Mouse (Mus musculus): ENCODE measurements around the gene Cnbd2. TPM values are rescaled to one million over a fixed set of nuclear protein-coding genes. Genes with fewer than 3 reads are reported as not detected.
A peak's percentile ranks its signal among the peaks of the same experiment; 100 is the strongest.

Gene Cnbd2
- polyA plus RNA-seq (2015; fragmentation: Nextera tagmentation; extraction: Ambion mirVana) = 14.7 and 16.2 TPM in 2 replicates

DNA sequence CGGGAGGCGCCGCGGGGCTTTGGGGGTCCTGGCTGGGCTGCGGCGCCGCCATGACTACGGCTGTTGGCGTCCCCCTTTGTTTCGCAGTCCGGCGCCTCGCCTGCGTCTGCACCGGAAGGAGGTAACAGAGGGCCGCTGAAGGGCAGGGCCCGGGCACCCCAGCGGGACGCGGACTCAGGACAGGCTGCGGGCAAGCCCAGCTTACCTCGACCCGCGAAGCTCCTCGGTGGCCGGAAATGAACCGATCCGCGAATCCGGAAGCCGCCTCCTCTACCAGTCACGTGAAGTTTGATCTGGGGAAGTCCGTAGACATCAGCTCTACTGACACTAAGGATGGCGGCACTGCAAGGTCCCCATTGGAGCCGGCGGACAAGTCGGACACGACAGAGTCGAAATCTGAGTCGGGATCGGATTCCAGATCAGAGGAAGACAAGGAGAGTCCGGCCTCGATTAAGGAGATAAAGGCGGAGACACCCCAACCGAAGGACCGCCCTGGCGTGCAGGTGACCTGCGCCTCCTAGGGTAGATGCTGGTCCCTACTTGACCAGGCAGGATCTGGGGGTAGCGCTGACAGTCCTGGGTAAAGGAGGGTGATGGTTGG lies at the start of gene Cnbd2, which contains the start of gene Scand1:
Gene Cnbd2 (plus strand): TSS at position 3 of the 601 bp plus-strand sequence.
Gene Scand1 (minus strand): TSS at position 408 of the 601 bp plus-strand sequence.
- Histone ChIP-seq H3K4me3 (replicated peaks; ENCODE audit: low read depth, low read length) (peak within 1 kb of the TSS; percentile 81), H3K9me3 (replicated peaks; ENCODE audit: low read length) (no peaks in the 10 kb centered on the region), H3K27ac (peak within 1 kb of the TSS; percentile 99), H3K36me3 (ENCODE audit: insufficient read depth, low read length) (0 out of 2 replicates have a peak, but pooled peaks cover 3% of the 10 kb centered on the region), H3K4me2 (ENCODE audit: low read length) (peak within 1 kb of the TSS; percentile 75), H3K27me3 (ENCODE audit: insufficient read depth, low read length) (no peaks in the 10 kb centered on the region), H3K9ac (ENCODE audit: low read depth, low read length) (peak within 1 kb of the TSS; percentile 93), H3K4me1 (replicated peaks; ENCODE audit: insufficient read depth, low read length) (no peaks in the 10 kb centered on the region)
- DNase-seq (ENCODE audit: low spot score) (peak; percentile 89), ATAC-seq (replicated peaks; ENCODE audit: low FRiP score, low read depth) (peak; percentile 91)
- TF ChIP-seq CTCF (IDR thresholded peaks at IDR 0.05; ENCODE audit: low read depth) = peak; percentile 46
- 2% methylated on average over 46 of the region's 49 CpGs for WGBS

DNA sequence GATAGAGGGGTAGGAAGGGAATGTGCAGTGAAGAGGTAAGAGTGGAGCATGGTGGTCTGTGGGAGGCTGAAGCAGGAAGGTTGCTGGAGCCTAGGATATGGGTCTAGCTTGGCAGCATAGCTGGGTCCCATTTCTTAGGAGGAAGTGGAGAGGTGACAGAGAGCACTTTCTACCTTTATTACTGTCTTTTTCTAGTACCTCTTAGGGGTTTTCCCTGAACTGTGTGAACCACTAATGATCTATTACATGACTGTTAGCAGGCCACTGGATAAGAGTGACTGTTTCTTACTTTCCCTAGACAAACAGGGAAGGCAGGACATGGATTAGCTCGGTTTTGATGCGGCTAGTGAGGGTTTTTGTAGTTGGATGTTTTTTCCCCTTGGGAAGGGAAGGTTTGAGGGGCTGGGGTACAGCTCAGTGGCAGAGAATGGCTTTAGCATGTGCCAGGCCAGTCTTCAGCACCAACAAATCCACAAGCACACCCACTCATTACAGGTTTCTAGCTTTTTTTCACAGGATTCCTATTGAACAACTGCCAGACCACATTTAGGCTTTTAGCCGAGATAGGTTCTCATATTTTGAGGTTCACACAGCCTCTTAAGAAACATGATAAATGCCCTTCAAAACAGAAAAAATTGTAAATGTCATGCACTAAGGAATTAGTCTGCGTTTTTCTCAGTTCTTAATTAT lies 48.8 kb upstream of the Cnbd2 start:
- no peak for ATAC-seq (replicated peaks; ENCODE audit: low FRiP score, low read depth)
- peaks cover 14% of the 10 kb centered on the region; the same call in 1 of the 2 replicates for H3K36me3 ChIP-seq (ENCODE audit: insufficient read depth, low read length)
- 88% methylated on average over 4 of the region's 4 CpGs for WGBS

DNA sequence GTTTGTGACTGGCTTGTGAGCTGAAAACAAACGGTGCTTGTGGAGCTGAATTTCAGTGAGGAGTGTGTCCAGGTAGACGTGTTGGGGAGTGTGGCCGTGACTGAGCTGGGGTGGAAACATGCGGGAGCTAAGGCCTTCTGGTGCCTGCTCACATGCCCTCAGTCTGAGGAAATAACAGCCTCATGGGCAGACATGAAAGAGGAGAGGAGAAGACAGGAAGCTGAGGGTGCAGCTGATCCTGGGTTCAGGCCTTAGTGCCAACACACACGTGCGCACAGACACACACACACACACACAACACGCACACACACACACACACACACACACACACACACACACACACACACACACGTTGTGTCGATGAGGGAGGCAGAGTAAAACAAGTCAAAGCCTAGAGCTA lies 44.5 kb upstream of the Cnbd2 start:
- H3K27ac ChIP-seq = no peak overlapping the region
- no peaks in the 10 kb centered on the region for H3K27me3 ChIP-seq (ENCODE audit: insufficient read depth, low read length)
- H3K9ac ChIP-seq (ENCODE audit: low read depth, low read length) = no peak overlapping the region
- peaks cover 9% of the 10 kb centered on the region; the same call in 1 of the 2 replicates for H3K36me3 ChIP-seq (ENCODE audit: insufficient read depth, low read length)
- 94% methylated on average over 9 of the region's 9 CpGs for WGBS
- H3K4me3 ChIP-seq (replicated peaks; ENCODE audit: low read depth, low read length) = no peak overlapping the region
- no peak for TF ChIP-seq CTCF (IDR thresholded peaks at IDR 0.05; ENCODE audit: low read depth)
- H3K4me1 ChIP-seq (replicated peaks; ENCODE audit: insufficient read depth, low read length) = no peaks in the 10 kb centered on the region
- DNase-seq (ENCODE audit: low spot score) (no peak), ATAC-seq (replicated peaks; ENCODE audit: low FRiP score, low read depth) (no peak)
- no peak overlapping the region for H3K4me2 ChIP-seq (ENCODE audit: low read length)
- H3K9me3 ChIP-seq (replicated peaks; ENCODE audit: low read length) = no peaks in the 10 kb centered on the region

More for the DNA sequence above, 48.8 kb upstream of the Cnbd2 start:
- DNase-seq (ENCODE audit: low spot score) = no peak
- H3K27me3 ChIP-seq (ENCODE audit: insufficient read depth, low read length) = no peaks in the 10 kb centered on the region
- H3K9ac ChIP-seq (ENCODE audit: low read depth, low read length) = no peak overlapping the region
- no peak overlapping the region for H3K27ac ChIP-seq
- TF ChIP-seq CTCF (IDR thresholded peaks at IDR 0.05; ENCODE audit: low read depth) = no peak
- no peaks in the 10 kb centered on the region; the same call in 1 of the 2 replicates for H3K4me1 ChIP-seq (replicated peaks; ENCODE audit: insufficient read depth, low read length)
- H3K4me2 ChIP-seq (ENCODE audit: low read length) = no peak overlapping the region
- H3K4me3 ChIP-seq (replicated peaks; ENCODE audit: low read depth, low read length) = no peak overlapping the region
- H3K9me3 ChIP-seq (replicated peaks; ENCODE audit: low read length) = no peaks in the 10 kb centered on the region

DNA sequence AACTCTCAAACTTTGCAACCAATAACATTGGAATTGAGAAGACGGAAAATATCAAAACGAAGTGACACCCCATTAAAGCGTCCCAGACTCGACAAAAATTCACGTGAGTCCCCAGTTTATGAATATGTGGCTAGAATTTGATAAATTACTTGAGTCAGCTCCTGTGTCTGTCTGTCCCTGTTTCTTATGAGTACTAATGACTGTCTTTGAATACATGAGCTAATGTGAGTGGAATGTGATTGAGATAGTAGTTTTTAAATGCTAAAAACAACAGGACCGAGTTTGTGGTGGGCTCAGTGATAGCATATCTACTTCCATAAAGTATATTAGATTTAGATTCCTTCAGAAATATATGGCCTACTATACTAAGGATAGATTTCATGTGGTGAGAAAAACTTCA lies 39.5 kb upstream of the Cnbd2 start:
- 93% methylated on average over 6 of the region's 6 CpGs for WGBS
- H3K9ac ChIP-seq (ENCODE audit: low read depth, low read length) = no peak overlapping the region
- no peaks in the 10 kb centered on the region for H3K9me3 ChIP-seq (replicated peaks; ENCODE audit: low read length)
- no peak for TF ChIP-seq CTCF (IDR thresholded peaks at IDR 0.05; ENCODE audit: low read depth)
- H3K27ac ChIP-seq = no peak overlapping the region
- DNase-seq (ENCODE audit: low spot score) (no peak), ATAC-seq (replicated peaks; ENCODE audit: low FRiP score, low read depth) (no peak)
- no peaks in the 10 kb centered on the region for H3K4me1 ChIP-seq (replicated peaks; ENCODE audit: insufficient read depth, low read length)
- no peak overlapping the region for H3K4me2 ChIP-seq (ENCODE audit: low read length)
- peaks cover 21% of the 10 kb centered on the region for H3K36me3 ChIP-seq (ENCODE audit: insufficient read depth, low read length)
- no peaks in the 10 kb centered on the region for H3K27me3 ChIP-seq (ENCODE audit: insufficient read depth, low read length)
- no peak overlapping the region for H3K4me3 ChIP-seq (replicated peaks; ENCODE audit: low read depth, low read length)

DNA sequence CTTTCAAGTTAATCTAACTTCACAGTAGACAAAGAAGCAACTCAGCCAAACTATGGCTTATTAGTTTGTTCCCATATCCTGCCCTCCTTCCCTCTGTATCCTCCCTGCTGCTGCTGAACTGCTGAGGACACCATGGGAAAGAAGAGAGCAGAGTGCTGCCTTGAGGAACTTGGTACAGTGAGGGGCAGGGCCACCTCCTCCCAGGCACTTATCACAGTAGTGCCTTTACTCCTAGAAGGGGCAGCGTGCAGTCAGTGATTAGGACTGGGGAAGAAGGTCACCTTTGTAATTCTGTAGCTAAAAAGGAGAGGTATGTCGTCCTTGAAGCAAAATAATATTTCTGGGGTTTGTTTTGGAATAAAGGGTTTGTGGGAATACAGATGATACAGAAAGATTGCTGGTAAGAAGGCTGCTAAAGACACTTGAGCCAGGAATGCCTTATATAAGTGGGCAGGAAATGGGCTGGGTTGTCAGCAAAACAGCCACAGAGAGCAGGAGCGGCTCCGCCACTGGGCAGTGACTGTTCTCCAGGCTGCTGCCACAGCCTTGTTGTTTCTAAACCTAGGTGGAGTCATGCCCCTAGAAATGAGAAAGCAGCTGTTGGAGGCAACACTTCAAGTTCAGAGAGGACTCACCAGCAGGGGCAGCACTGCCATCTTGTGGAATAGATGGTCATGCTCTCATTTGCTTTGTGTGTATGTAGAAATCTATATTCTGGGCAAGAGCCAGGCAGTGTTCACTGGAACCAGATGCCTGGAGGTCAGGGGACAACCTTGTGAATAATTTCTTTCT lies 33.7 kb upstream of the Cnbd2 start:
- 49% methylated on average over 4 of the region's 4 CpGs for WGBS
- Histone ChIP-seq H3K4me3 (replicated peaks; ENCODE audit: low read depth, low read length) (no peak overlapping the region), H3K9me3 (replicated peaks; ENCODE audit: low read length) (no peaks in the 10 kb centered on the region), H3K4me1 (replicated peaks; ENCODE audit: insufficient read depth, low read length) (no peaks in the 10 kb centered on the region), H3K9ac (ENCODE audit: low read depth, low read length) (no peak overlapping the region), H3K36me3 (ENCODE audit: insufficient read depth, low read length) (peaks cover 17% of the 10 kb centered on the region; the same call in 1 of the 2 replicates), H3K4me2 (ENCODE audit: low read length) (no peak overlapping the region), H3K27me3 (ENCODE audit: insufficient read depth, low read length) (no peaks in the 10 kb centered on the region), H3K27ac (peak overlapping the region; percentile 73)
- peak; percentile 96 for TF ChIP-seq CTCF (IDR thresholded peaks at IDR 0.05; ENCODE audit: low read depth)
- ATAC-seq (replicated peaks; ENCODE audit: low FRiP score, low read depth) (peak; percentile 77), DNase-seq (ENCODE audit: low spot score) (peak; percentile 93)

DNA sequence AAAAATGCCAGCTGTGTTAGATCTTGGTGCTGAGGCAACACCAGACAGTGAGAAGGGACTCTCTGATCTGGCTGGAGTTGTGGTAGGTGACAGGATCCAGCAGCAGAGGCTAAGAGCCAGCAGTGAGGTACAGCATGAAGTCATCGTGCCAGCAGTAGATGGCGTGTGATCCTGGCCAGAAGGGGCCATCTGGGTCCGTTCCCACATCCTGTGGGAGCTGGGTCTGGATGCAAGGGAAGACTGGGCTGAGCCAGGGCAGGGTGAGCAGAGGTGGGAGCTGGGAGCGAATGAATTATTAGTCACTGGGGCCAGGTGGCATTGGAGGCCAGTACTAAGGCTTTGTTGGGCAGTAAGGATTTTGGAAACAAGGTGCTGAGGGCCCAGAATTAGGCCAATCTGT lies 30.9 kb upstream of the Cnbd2 start:
- no peak for TF ChIP-seq CTCF (IDR thresholded peaks at IDR 0.05; ENCODE audit: low read depth)
- Histone ChIP-seq H3K4me1 (replicated peaks; ENCODE audit: insufficient read depth, low read length) (no peaks in the 10 kb centered on the region), H3K36me3 (ENCODE audit: insufficient read depth, low read length) (peaks cover 17% of the 10 kb centered on the region; the same call in 1 of the 2 replicates), H3K4me3 (replicated peaks; ENCODE audit: low read depth, low read length) (no peak overlapping the region), H3K9me3 (replicated peaks; ENCODE audit: low read length) (no peaks in the 10 kb centered on the region), H3K4me2 (ENCODE audit: low read length) (no peak overlapping the region), H3K9ac (ENCODE audit: low read depth, low read length) (no peak overlapping the region), H3K27me3 (ENCODE audit: insufficient read depth, low read length) (no peaks in the 10 kb centered on the region), H3K27ac (no peak overlapping the region)
- WGBS = 67% methylated on average over 4 of the region's 4 CpGs
- ATAC-seq (replicated peaks; ENCODE audit: low FRiP score, low read depth) = no peak
- DNase-seq (ENCODE audit: low spot score) = no peak
